Mouse (Mus musculus): ENCODE data around the gene AI661453. TPM values are rescaled to one million over a fixed set of nuclear protein-coding genes. Genes with fewer than 3 reads are reported as not detected.
A peak's percentile ranks its signal among the peaks of the same experiment; 100 is the strongest.

Gene AI661453
- polyA plus RNA-seq, 1 experiment from 2014 or later = 0.05 TPM

GRCm38 (mm10) chr17:47474250-47474649 lies 37.8 kb downstream of the AI661453 start:
- H3K9ac ChIP-seq (ENCODE audit: low read length) = no peak overlapping the region
- no peaks in the 10 kb centered on the region for H3K9me3 ChIP-seq (ENCODE audit: control insufficient read depth, low read length)
- no peak for ATAC-seq (ENCODE audit: insufficient read depth, low FRiP score, low TSS enrichment)
- H3K36me3 ChIP-seq (ENCODE audit: control insufficient read depth, insufficient read depth, low read length) = no peaks in the 10 kb centered on the region
- WGBS = 84% methylated on average over 4 of the region's 4 CpGs
- no peak for DNase-seq (ENCODE audit: low spot score)
- no peak overlapping the region for H3K4me2 ChIP-seq (ENCODE audit: low read depth)
- no peak overlapping the region for H3K4me3 ChIP-seq (ENCODE audit: low read depth, low read length)
- peaks cover under 1% of the 10 kb centered on the region; the same call in 1 of the 2 replicates for H3K27me3 ChIP-seq (ENCODE audit: control insufficient read depth, insufficient read depth, low read length)
- no peak overlapping the region for H3K27ac ChIP-seq (ENCODE audit: low read depth, low read length)
- no peaks in the 10 kb centered on the region for H3K4me1 ChIP-seq (ENCODE audit: control insufficient read depth, insufficient read depth, low read length)

- ATAC-seq (ENCODE audit: insufficient read depth, low FRiP score, low TSS enrichment) (no peak), DNase-seq (ENCODE audit: low spot score) (no peak)
- H3K27ac ChIP-seq (ENCODE audit: low read depth, low read length) = no peak overlapping the region
- no peak overlapping the region for H3K4me3 ChIP-seq (ENCODE audit: low read depth, low read length)
- WGBS = 84% methylated on average over 4 of the region's 4 CpGs
- no peaks in the 10 kb centered on the region for H3K27me3 ChIP-seq (ENCODE audit: control insufficient read depth, insufficient read depth, low read length)
- no peaks in the 10 kb centered on the region for H3K9me3 ChIP-seq (ENCODE audit: control insufficient read depth, low read length)
- no peaks in the 10 kb centered on the region for H3K36me3 ChIP-seq (ENCODE audit: control insufficient read depth, insufficient read depth, low read length)
- no peaks in the 10 kb centered on the region for H3K4me1 ChIP-seq (ENCODE audit: control insufficient read depth, insufficient read depth, low read length)
- no peak overlapping the region for H3K4me2 ChIP-seq (ENCODE audit: low read depth)
- no peak overlapping the region for H3K9ac ChIP-seq (ENCODE audit: low read length)
Measured at GRCm38 (mm10) chr17:47475181-47475580, 38.8 kb downstream of the AI661453 start.

- no peaks in the 10 kb centered on the region for H3K4me1 ChIP-seq (ENCODE audit: control insufficient read depth, insufficient read depth, low read length)
- H3K27me3 ChIP-seq (ENCODE audit: control insufficient read depth, insufficient read depth, low read length) = no peaks in the 10 kb centered on the region
- ATAC-seq (ENCODE audit: insufficient read depth, low FRiP score, low TSS enrichment) = no peak
- no peaks in the 10 kb centered on the region for H3K9me3 ChIP-seq (ENCODE audit: control insufficient read depth, low read length)
- H3K4me3 ChIP-seq (ENCODE audit: low read depth, low read length) = no peak overlapping the region
- no peak overlapping the region for H3K9ac ChIP-seq (ENCODE audit: low read length)
- no peak overlapping the region for H3K27ac ChIP-seq (ENCODE audit: low read depth, low read length)
- H3K4me2 ChIP-seq (ENCODE audit: low read depth) = no peak overlapping the region
- no peaks in the 10 kb centered on the region for H3K36me3 ChIP-seq (ENCODE audit: control insufficient read depth, insufficient read depth, low read length)
- no peak for DNase-seq (ENCODE audit: low spot score)
- WGBS = 61% methylated on average over 3 of the region's 3 CpGs
Measured at GRCm38 (mm10) chr17:47475714-47476113, 39.3 kb downstream of the AI661453 start.

GRCm38 (mm10) chr17:47479887-47480286 lies 43.5 kb downstream of the AI661453 start:
- Histone ChIP-seq H3K27me3 (ENCODE audit: control insufficient read depth, insufficient read depth, low read length) (no peaks in the 10 kb centered on the region), H3K36me3 (ENCODE audit: control insufficient read depth, insufficient read depth, low read length) (no peaks in the 10 kb centered on the region), H3K4me1 (ENCODE audit: control insufficient read depth, insufficient read depth, low read length) (peaks cover 4% of the 10 kb centered on the region; the same call in 1 of the 2 replicates), H3K9ac (ENCODE audit: low read length) (no peak overlapping the region), H3K4me2 (ENCODE audit: low read depth) (no peak overlapping the region), H3K27ac (ENCODE audit: low read depth, low read length) (no peak overlapping the region), H3K4me3 (ENCODE audit: low read depth, low read length) (no peak overlapping the region), H3K9me3 (ENCODE audit: control insufficient read depth, low read length) (no peaks in the 10 kb centered on the region)
- DNase-seq (ENCODE audit: low spot score) (no peak), ATAC-seq (ENCODE audit: insufficient read depth, low FRiP score, low TSS enrichment) (no peak)
- 82% methylated on average over 3 of the region's 3 CpGs for WGBS

- Histone ChIP-seq H3K4me3 (ENCODE audit: low read depth, low read length) (no peak overlapping the region), H3K27ac (ENCODE audit: low read depth, low read length) (no peak overlapping the region), H3K9ac (ENCODE audit: low read length) (no peak overlapping the region), H3K36me3 (ENCODE audit: control insufficient read depth, insufficient read depth, low read length) (no peaks in the 10 kb centered on the region), H3K4me1 (ENCODE audit: control insufficient read depth, insufficient read depth, low read length) (peaks cover 4% of the 10 kb centered on the region; the same call in 1 of the 2 replicates), H3K4me2 (ENCODE audit: low read depth) (no peak overlapping the region), H3K27me3 (ENCODE audit: control insufficient read depth, insufficient read depth, low read length) (no peaks in the 10 kb centered on the region), H3K9me3 (ENCODE audit: control insufficient read depth, low read length) (no peaks in the 10 kb centered on the region)
- ATAC-seq (ENCODE audit: insufficient read depth, low FRiP score, low TSS enrichment) (no peak), DNase-seq (ENCODE audit: low spot score) (peak; percentile 64)
- WGBS = 50% methylated on average over 2 of the region's 2 CpGs
Measured at GRCm38 (mm10) chr17:47482401-47482800, 46.0 kb downstream of the AI661453 start.

- Histone ChIP-seq H3K27me3 (ENCODE audit: control insufficient read depth, insufficient read depth, low read length) (no peaks in the 10 kb centered on the region), H3K9ac (ENCODE audit: low read length) (no peak overlapping the region), H3K4me1 (ENCODE audit: control insufficient read depth, insufficient read depth, low read length) (peaks cover 4% of the 10 kb centered on the region; the same call in 1 of the 2 replicates), H3K9me3 (ENCODE audit: control insufficient read depth, low read length) (no peaks in the 10 kb centered on the region), H3K27ac (ENCODE audit: low read depth, low read length) (no peak overlapping the region), H3K36me3 (ENCODE audit: control insufficient read depth, insufficient read depth, low read length) (no peaks in the 10 kb centered on the region), H3K4me2 (ENCODE audit: low read depth) (no peak overlapping the region), H3K4me3 (ENCODE audit: low read depth, low read length) (no peak overlapping the region)
- ATAC-seq (ENCODE audit: insufficient read depth, low FRiP score, low TSS enrichment) = no peak
- WGBS = 0% methylated on average over 1 of the region's 1 CpGs
- DNase-seq (ENCODE audit: low spot score) = peak; percentile 24
Measured at GRCm38 (mm10) chr17:47484241-47484921, 48.0 kb downstream of the AI661453 start.

- no peak overlapping the region for H3K4me3 ChIP-seq (ENCODE audit: low read depth, low read length)
- H3K4me1 ChIP-seq (ENCODE audit: control insufficient read depth, insufficient read depth, low read length) = peaks cover 4% of the 10 kb centered on the region; the same call in 1 of the 2 replicates
- WGBS = 11% methylated on average over 3 of the region's 3 CpGs
- DNase-seq (ENCODE audit: low spot score) = no peak
- H3K36me3 ChIP-seq (ENCODE audit: control insufficient read depth, insufficient read depth, low read length) = no peaks in the 10 kb centered on the region
- H3K27me3 ChIP-seq (ENCODE audit: control insufficient read depth, insufficient read depth, low read length) = no peaks in the 10 kb centered on the region
- no peak for ATAC-seq (ENCODE audit: insufficient read depth, low FRiP score, low TSS enrichment)
- no peak overlapping the region for H3K9ac ChIP-seq (ENCODE audit: low read length)
- H3K9me3 ChIP-seq (ENCODE audit: control insufficient read depth, low read length) = no peaks in the 10 kb centered on the region
- no peak overlapping the region for H3K27ac ChIP-seq (ENCODE audit: low read depth, low read length)
- H3K4me2 ChIP-seq (ENCODE audit: low read depth) = no peak overlapping the region
Measured at GRCm38 (mm10) chr17:47484993-47485392, 48.6 kb downstream of the AI661453 start.

GRCm38 (mm10) chr17:47485791-47486190 lies 49.4 kb downstream of the AI661453 start:
- no peaks in the 10 kb centered on the region for H3K27me3 ChIP-seq (ENCODE audit: control insufficient read depth, insufficient read depth, low read length)
- no peak overlapping the region for H3K9ac ChIP-seq (ENCODE audit: low read length)
- ATAC-seq (ENCODE audit: insufficient read depth, low FRiP score, low TSS enrichment) = no peak
- H3K4me3 ChIP-seq (ENCODE audit: low read depth, low read length) = no peak overlapping the region
- H3K4me2 ChIP-seq (ENCODE audit: low read depth) = no peak overlapping the region
- DNase-seq (ENCODE audit: low spot score) = no peak
- no peak overlapping the region for H3K27ac ChIP-seq (ENCODE audit: low read depth, low read length)
- no peaks in the 10 kb centered on the region for H3K9me3 ChIP-seq (ENCODE audit: control insufficient read depth, low read length)
- peaks cover 4% of the 10 kb centered on the region; the same call in 1 of the 2 replicates for H3K4me1 ChIP-seq (ENCODE audit: control insufficient read depth, insufficient read depth, low read length)
- 92% methylated on average over 3 of the region's 3 CpGs for WGBS
- no peaks in the 10 kb centered on the region for H3K36me3 ChIP-seq (ENCODE audit: control insufficient read depth, insufficient read depth, low read length)

GRCm38 (mm10) chr17:47490791-47491190 lies 54.4 kb downstream of the AI661453 start:
- Histone ChIP-seq H3K27me3 (ENCODE audit: control insufficient read depth, insufficient read depth, low read length) (no peaks in the 10 kb centered on the region), H3K9me3 (ENCODE audit: control insufficient read depth, low read length) (no peaks in the 10 kb centered on the region), H3K4me1 (ENCODE audit: control insufficient read depth, insufficient read depth, low read length) (no peaks in the 10 kb centered on the region), H3K4me3 (ENCODE audit: low read depth, low read length) (no peak overlapping the region), H3K4me2 (ENCODE audit: low read depth) (no peak overlapping the region), H3K36me3 (ENCODE audit: control insufficient read depth, insufficient read depth, low read length) (peaks cover 13% of the 10 kb centered on the region), H3K27ac (ENCODE audit: low read depth, low read length) (no peak overlapping the region), H3K9ac (ENCODE audit: low read length) (no peak overlapping the region)
- DNase-seq (ENCODE audit: low spot score) = no peak
- no peak for ATAC-seq (ENCODE audit: insufficient read depth, low FRiP score, low TSS enrichment)
- WGBS = 92% methylated on average over 9 of the region's 9 CpGs
